Mouse (Mus musculus): ENCODE data around the gene Slc4a11. TPM values are rescaled to one million over a fixed set of nuclear protein-coding genes. Genes with fewer than 3 reads are reported as not detected.

Gene Slc4a11
- 0.24 TPM for polyA plus RNA-seq (2017; shearing (Covaris generic))

DNA sequence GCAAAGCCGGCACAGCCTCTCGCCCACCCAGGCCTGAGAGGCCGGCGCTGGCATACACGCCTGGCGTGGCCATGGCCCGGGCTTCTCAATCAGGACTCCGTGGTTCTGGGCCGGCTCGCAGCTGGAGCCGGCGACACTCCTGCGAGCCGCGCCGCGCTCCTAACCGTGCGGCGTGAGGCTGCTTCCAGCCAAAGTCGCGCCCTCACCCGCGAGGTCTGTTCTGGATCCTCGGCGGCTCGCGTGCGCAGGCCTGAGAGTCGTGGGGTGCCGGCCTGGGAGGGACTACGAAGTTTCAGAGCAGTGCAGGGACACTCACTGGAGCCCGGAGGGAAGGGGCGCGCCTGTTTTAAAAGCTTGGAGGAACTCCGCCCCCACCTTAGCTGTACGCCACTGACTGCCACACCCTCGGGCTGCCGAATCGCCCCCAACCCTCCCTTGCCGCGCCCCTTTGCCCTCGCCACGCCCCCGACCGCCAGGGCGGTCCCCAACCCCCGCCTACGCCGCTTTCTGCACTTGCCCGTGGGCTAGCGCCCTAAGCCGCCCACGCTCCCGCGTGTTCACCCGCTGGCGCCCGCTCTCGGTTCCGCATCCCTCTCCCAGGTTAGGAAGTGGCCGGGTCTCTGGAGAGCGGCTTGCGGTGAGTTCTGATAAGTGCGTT is at the start of gene Slc4a11:
TSS of gene Slc4a11 (minus strand) at position 367 of the 658 bp plus-strand sequence.

DNA sequence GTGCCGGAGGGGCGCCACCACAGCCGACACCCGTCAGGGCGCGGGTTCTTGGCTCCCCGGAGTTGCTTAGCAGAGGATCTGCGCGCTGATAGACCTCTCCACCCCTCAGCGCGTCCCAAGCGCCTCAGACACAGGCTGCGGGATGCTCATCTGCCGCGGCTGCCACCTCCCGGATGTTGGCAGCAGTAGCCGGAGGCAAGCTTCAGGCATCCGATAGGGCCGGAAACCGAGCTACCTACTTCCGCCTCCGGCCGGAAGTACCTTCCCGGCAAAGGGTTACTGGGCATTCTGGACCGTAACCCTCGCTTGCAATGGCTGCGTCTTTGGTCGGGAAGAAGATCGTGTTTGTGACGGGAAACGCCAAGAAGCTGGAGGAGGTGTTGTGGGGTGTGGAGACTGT is 29.8 kb downstream of the Slc4a11 start, which contains the start of gene Itpa:
TSS of gene Itpa (plus strand) at position 52 of the 400 bp plus-strand sequence.

GRCm38 (mm10) chr2:130664102-130664701 is 33.1 kb downstream of the Slc4a11 start, which contains the start of gene Ddrgk1:
Gene Ddrgk1, minus strand, starts transcription at chr2:130664659.

DNA sequence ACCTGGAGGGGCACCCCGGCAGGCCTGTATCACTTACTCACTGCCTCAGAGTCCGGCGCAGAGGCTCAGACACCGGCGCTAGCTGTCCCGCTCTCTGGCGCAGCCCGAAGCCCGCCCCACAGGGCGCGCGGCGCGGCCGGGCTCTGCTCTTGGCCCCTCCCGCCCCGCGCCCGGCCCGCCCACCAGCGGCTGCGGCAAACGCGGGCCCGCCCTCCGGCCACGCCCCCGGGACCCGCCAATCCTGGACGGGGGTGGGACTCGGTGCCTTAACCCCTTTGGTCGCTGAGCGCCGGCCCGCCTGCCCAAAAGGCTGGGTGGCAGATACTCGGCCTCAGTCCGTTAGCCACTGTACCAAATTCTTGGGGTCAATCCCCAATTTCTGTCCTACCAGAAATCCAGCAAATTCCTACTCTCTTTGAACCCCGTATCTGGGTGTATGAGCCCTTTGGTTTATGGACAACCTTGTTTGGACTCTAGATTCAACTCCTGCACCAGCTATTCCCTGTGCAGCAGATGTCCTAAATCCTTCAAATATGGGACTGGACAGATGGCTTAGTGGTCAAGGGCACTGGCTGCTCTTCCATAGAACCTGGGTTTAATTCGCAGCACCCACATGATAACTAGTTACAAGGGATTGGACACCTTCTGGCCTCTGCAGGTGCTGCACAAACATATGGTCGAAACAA is 54.5 kb downstream of the Slc4a11 start, which contains the start of gene Lzts3:
TSS of gene Lzts3 (minus strand) at position 120 of the 686 bp plus-strand sequence.

Other genes with a start within 250 kb of the Slc4a11 start
- gene Ptpra, start 247.2 kb downstream of the Slc4a11 start, polyA plus RNA-seq (2017; shearing (Covaris generic)): 29.8 TPM
- gene Mrps26, start 133.8 kb downstream of the Slc4a11 start, polyA plus RNA-seq (2017; shearing (Covaris generic)): 41.3 TPM
- gene Oxt, start 121.3 kb downstream of the Slc4a11 start, polyA plus RNA-seq (2017; shearing (Covaris generic)): not detected
- not detected for gene Avp, start 115.0 kb downstream of the Slc4a11 start, polyA plus RNA-seq (2017; shearing (Covaris generic))
- 19.3 TPM for gene Fastkd5, start 67.5 kb downstream of the Slc4a11 start, polyA plus RNA-seq (2017; shearing (Covaris generic))
- gene Ubox5, start 67.5 kb downstream of the Slc4a11 start, polyA plus RNA-seq (2017; shearing (Covaris generic)): 14.1 TPM
- gene Lzts3, start 54.7 kb downstream of the Slc4a11 start, polyA plus RNA-seq (2017; shearing (Covaris generic)): 0.39 TPM
- gene Ddrgk1, start 32.9 kb downstream of the Slc4a11 start, polyA plus RNA-seq (2017; shearing (Covaris generic)): 146 TPM
- gene Itpa, start 29.9 kb downstream of the Slc4a11 start, polyA plus RNA-seq (2017; shearing (Covaris generic)): 55.3 TPM
- 11.6 TPM for gene 4930402H24Rik, start 208.9 kb upstream of the Slc4a11 start, polyA plus RNA-seq (2017; shearing (Covaris generic))
- gene Atrn, start 209.0 kb upstream of the Slc4a11 start, polyA plus RNA-seq (2017; shearing (Covaris generic)): 3.1 TPM

Measured in activated CD4-positive, CD25-positive, alpha-beta regulatory T cell, adult 9 weeks (primary cell).